Mouse (Mus musculus) liver, embryonic 14.5 days (tissue): Measurements from ENCODE around the gene Gfer. TPM values are rescaled to one million over a fixed set of nuclear protein-coding genes. Genes with fewer than 3 reads are reported as not detected.

Experiments used
- ATAC-seq: fragments of 200-750 bp; cut with Nextera tagmentation; 2 replicates; pipeline ENCODE4 v1.8.0; 2017; ENCODE audit warnings: moderate number of reproducible peaks, mild to moderate bottlenecking, moderate library complexity; ENCODE audit not compliant: insufficient read depth
- DNase-seq, 3 experiments: peaks; one replicate each; pipeline ENCODE4 v3.0.0-alpha.2; 2012 to 2013; ENCODE audit warnings: low read depth in 3 of 3, low spot score in 3 of 3
- H3K27ac ChIP-seq: fragments of 300-500 bp; sonication (generic); 2 replicates; pipeline ENCODE4 v1.5.1; 2014; ENCODE audit warnings: moderate library complexity, mild to moderate bottlenecking, control low read depth, inconsistent platforms
- H3K27me3 ChIP-seq: fragments of 300-500 bp; sonication (generic); 2 replicates; pipeline ENCODE4 v1.6.1; 2014; ENCODE audit warnings: mild to moderate bottlenecking, low read length, moderate library complexity; ENCODE audit not compliant: control insufficient read depth, insufficient read depth
- H3K36me3 ChIP-seq: fragments of 300-500 bp; sonication (generic); replicated peaks from 2 replicates; pipeline ENCODE4 v1.6.1; 2014; ENCODE audit warnings: low read depth; ENCODE audit not compliant: control insufficient read depth, insufficient read depth
- H3K4me1 ChIP-seq, 2 experiments: fragments of 200-500 bp in 1 of 2; fragments of 300-500 bp in 1 of 2; sonication (generic) in 1 of 2; replicated peaks; 2 replicates each; pipeline ENCODE4 v1.6.1; 2012 to 2014; ENCODE audit warnings: antibody characterized with exemption in 1 of 2, inconsistent platforms in 1 of 2, low read length in 1 of 2; ENCODE audit not compliant: control insufficient read depth in 2 of 2, insufficient read depth in 2 of 2
- H3K4me2 ChIP-seq: fragments of 300-500 bp; sonication (generic); 2 replicates; pipeline ENCODE4 v1.6.1; 2014; ENCODE audit warnings: low read depth, mild to moderate bottlenecking, control low read depth, moderate library complexity
- H3K4me3 ChIP-seq, 2 experiments: fragments of 200-500 bp in 1 of 2; fragments of 300-500 bp in 1 of 2; sonication (generic) in 1 of 2; 2 replicates each; pipeline ENCODE4 v1.5.1; 2012 to 2014; ENCODE audit warnings: low read depth in 2 of 2, low read length in 2 of 2, mild to moderate bottlenecking in 2 of 2, control low read depth in 1 of 2, inconsistent platforms in 1 of 2, moderate library complexity in 1 of 2; ENCODE audit not compliant: insufficient read depth in 1 of 2
- H3K9ac ChIP-seq: fragments of 300-500 bp; sonication (generic); replicated peaks from 2 replicates; pipeline ENCODE4 v1.6.1; 2014; ENCODE audit warnings: mild to moderate bottlenecking, control low read depth, moderate library complexity
- H3K9me3 ChIP-seq: fragments of 300-500 bp; sonication (generic); 2 replicates; pipeline ENCODE4 v1.6.1; 2016; ENCODE audit warnings: low read length, mixed read lengths; ENCODE audit not compliant: control insufficient read depth
- CTCF ChIP-seq: IDR thresholded peaks from 2 replicates; pipeline ENCODE4 v1.5.1; 2016; ENCODE audit warnings: antibody characterized with exemption, low read depth, control low read depth
- EP300 ChIP-seq: IDR thresholded peaks from 2 replicates; pipeline ENCODE4 v1.6.1; 2016; ENCODE audit warnings: antibody characterized with exemption, low read depth
- WGBS: fragments of 180-500 bp; shearing (Covaris S2); extraction: QIAGEN DNeasy Blood & Tissue Kit; methylation state at CpG from one replicate; pipeline ENCODE4 v1.1.7; 2014; ENCODE audit not compliant: insufficient replicate concordance; 5-methylcytosine and 5-hydroxymethylcytosine counted together
- polyA plus RNA-seq, 2 experiments: library from polyadenylated mRNA; depleted of rRNA in 1 of 2; stranded (reverse) in 1 of 2; unstranded in 1 of 2; fragments of >200 nt; fragmentation: Nextera tagmentation in 1 of 2; extraction: Ambion mirVana in 1 of 2; gene quantifications; 2 replicates each; pipeline versions ENCODE4 v1.2.1 to v1.2.3; 2012 to 2014

Gfer gene
- polyA plus RNA-seq, 2 experiments: 19.5 to 32.3 TPM

DNA sequence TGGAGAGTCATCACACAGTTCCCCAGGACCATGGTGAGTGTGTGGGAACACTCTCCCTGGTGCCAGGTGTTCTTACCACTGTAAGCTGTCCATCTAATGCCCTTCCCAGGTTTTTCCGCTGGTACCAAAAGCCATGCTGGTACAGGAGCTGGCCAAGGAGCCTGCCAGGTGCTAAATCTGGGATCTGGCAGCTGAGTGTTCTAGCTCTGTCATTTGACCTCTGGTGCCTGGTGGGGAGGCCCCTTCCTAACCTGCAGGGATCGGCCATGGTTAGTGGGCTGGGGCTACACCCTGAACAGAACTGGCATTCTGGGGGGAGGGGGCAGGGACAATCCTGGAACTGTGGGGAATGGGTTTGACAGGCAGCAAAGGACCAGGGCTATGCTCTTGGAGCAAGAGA, 31.7 kb upstream of the Gfer start, which contains the start of gene Rpl3l:
Gene Rpl3l, plus strand, starts transcription at position 203 of the 400 bp plus-strand sequence.
- no peak for ATAC-seq
- Histone ChIP-seq H3K36me3 (peaks cover under 1% of the 10 kb centered on the region; the same call in 1 of the 2 replicates), H3K9ac (no peak within 1 kb of the TSS), H3K4me1 (peaks cover 7% of the 10 kb centered on the region in 2 experiments), H3K4me2 (no peak within 1 kb of the TSS), H3K27ac (no peak within 1 kb of the TSS), H3K9me3 (no peaks in the 10 kb centered on the region), H3K4me3 (no peak within 1 kb of the TSS), H3K27me3 (no peaks in the 10 kb centered on the region)
- no peak for TF ChIP-seq EP300
- no peak for TF ChIP-seq CTCF
- DNase-seq: no peak
- WGBS: 61% methylated on average over 2 of the region's 2 CpGs

GRCm38 (mm10) chr17:24725637-24726390, 29.9 kb upstream of the Gfer start:
- 46% methylated on average over 3 of the region's 3 CpGs for WGBS
- DNase-seq: no peak
- Histone ChIP-seq H3K27ac (no peak overlapping the region), H3K4me1 (peaks cover 13 to 18% of the 10 kb centered on the region in 2 experiments), H3K4me2 (no peak overlapping the region), H3K27me3 (no peaks in the 10 kb centered on the region), H3K9me3 (no peaks in the 10 kb centered on the region), H3K9ac (no peak overlapping the region), H3K36me3 (peaks cover 16% of the 10 kb centered on the region), H3K4me3 (no peak overlapping the region)
- TF ChIP-seq CTCF: no peak
- TF ChIP-seq EP300: no peak
- ATAC-seq: no peak

DNA sequence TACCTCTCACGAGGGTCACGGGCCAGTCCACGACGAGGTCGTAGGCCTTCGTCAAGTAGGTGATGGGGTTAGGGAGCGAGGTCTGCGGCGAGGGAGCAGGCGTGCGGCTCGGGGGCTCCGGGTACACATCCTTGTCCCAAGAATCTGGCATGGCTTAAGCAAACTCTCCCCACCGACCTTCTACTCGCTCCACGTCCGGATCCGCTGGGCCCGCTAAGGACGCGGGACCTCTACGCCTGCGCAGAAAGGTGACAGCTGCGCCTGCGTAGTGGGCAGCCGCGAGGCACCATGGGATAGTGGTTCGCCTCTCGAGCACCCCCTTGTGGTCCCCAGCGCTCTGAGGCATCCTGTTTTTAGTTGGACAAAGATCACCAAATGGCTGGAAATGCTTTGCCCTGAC, 28.2 kb upstream of the Gfer start, which contains the start of gene Ndufb10:
Gene Ndufb10, minus strand, starts transcription at position 295 of the 400 bp plus-strand sequence.
- Histone ChIP-seq H3K9me3 (no peaks in the 10 kb centered on the region), H3K27me3 (no peaks in the 10 kb centered on the region), H3K4me1 (peaks cover 16 to 18% of the 10 kb centered on the region in 2 experiments), H3K9ac (peak within 1 kb of the TSS; percentile 96), H3K36me3 (peaks cover 19% of the 10 kb centered on the region), H3K4me3 (peak within 1 kb of the TSS; percentile 85 to 96), H3K4me2 (peak within 1 kb of the TSS; percentile 92), H3K27ac (peak within 1 kb of the TSS; percentile 84)
- no peak for TF ChIP-seq EP300
- TF ChIP-seq CTCF: peak; percentile 100
- peak; percentile 85 to 88 (median 87) for DNase-seq
- ATAC-seq: peak; percentile 72
- WGBS: 0% methylated on average over 30 of the region's 30 CpGs

- peak overlapping the region; percentile 85 to 96 for H3K4me3 ChIP-seq
- H3K4me1 ChIP-seq: peaks cover 16 to 19% of the 10 kb centered on the region in 2 experiments
- H3K36me3 ChIP-seq: peaks cover 19% of the 10 kb centered on the region
- WGBS: under 1% methylated on average over 15 of the region's 15 CpGs
- H3K4me2 ChIP-seq: peak overlapping the region; percentile 92
- H3K27ac ChIP-seq: peak overlapping the region; percentile 84
- DNase-seq (no peak), ATAC-seq (peak; percentile 58)
- H3K9me3 ChIP-seq: no peaks in the 10 kb centered on the region
- TF ChIP-seq CTCF (no peak), EP300 (no peak)
- peak overlapping the region; percentile 96 for H3K9ac ChIP-seq
- no peaks in the 10 kb centered on the region for H3K27me3 ChIP-seq
These were observed 27.9 kb upstream of the Gfer start for GRCm38 (mm10) chr17:24723881-24724180.

DNA sequence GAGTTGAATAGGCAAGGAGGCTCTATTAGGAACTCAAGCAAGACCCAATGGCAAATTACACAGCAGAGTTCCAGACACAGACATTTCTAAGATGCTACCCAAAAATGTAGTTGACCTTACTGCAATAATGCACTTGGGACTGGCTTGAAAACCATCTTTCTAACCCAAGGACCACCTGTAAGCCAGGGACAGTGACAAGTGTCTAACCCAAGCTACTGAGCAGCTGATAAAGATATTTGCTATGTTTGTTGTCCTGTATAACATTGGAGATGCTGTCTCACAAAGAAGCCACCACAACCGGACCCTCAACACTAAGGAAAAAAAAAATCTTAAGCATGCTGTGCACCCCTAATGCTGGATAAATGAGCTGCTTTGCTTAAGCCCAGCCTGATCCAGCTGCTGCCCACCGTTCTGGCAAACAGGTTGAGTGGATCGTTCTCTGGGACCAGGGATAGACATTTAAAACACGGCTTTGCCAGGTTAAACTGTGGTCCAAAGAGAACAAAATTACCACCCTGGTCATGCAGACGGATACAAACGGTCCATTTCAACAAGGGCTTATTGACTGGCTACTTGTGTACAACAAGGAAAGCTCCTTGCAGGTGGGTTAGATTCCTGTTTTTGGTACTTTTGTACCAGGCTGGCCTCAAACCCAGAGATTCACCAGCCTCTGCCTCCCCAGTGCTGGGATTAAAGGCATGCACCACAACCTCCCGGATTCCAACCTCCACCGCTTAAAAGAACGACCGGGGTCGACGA, 27.3 kb upstream of the Gfer start:
- DNase-seq (no peak), ATAC-seq (no peak)
- WGBS: under 1% methylated on average over 12 of the region's 12 CpGs
- Histone ChIP-seq H3K4me3 (peak overlapping the region; percentile 85 to 96), H3K27ac (peak overlapping the region; percentile 84), H3K9me3 (no peaks in the 10 kb centered on the region), H3K9ac (peak overlapping the region; percentile 96), H3K4me2 (peak overlapping the region; percentile 92), H3K27me3 (no peaks in the 10 kb centered on the region), H3K36me3 (peaks cover 19% of the 10 kb centered on the region), H3K4me1 (peaks cover 16 to 23% of the 10 kb centered on the region in 2 experiments)
- TF ChIP-seq CTCF (no peak), EP300 (no peak)
